Mouse (Mus musculus) kidney, postnatal 25 days (tissue): ENCODE measurements around the gene Igsf21.

Experiments used
- DNase-seq, 2 experiments: peaks; one replicate each; pipeline ENCODE4 v3.0.0; 2021; ENCODE audit warnings: mixed read lengths in 2 of 2

Igsf21 gene

GRCm38 (mm10) chr4:140246180-140247005 is at the start of gene Igsf21:
TSS of gene Igsf21 (minus strand) at chr4:140246784.
- DNase-seq, result no peak

GRCm38 (mm10) chr4:140285726-140286316 is 39.2 kb upstream of the Igsf21 start:
- DNase-seq, result no peak

GRCm38 (mm10) chr4:140283398-140283797 is 36.8 kb upstream of the Igsf21 start:
- DNase-seq, result peak; percentile 67 to 74

GRCm38 (mm10) chr4:140278269-140278668 is 31.7 kb upstream of the Igsf21 start:
- DNase-seq, result no peak

- no peak for DNase-seq
Measured at GRCm38 (mm10) chr4:140271913-140272312, 25.3 kb upstream of the Igsf21 start.

- no peak for DNase-seq
Measured at GRCm38 (mm10) chr4:140270451-140270850, 23.9 kb upstream of the Igsf21 start.

- no peak for DNase-seq
Measured at GRCm38 (mm10) chr4:140269184-140269840, 22.7 kb upstream of the Igsf21 start.

GRCm38 (mm10) chr4:140267835-140268234 is 21.3 kb upstream of the Igsf21 start:
- DNase-seq, result no peak

GRCm38 (mm10) chr4:140267086-140267485 is 20.5 kb upstream of the Igsf21 start:
- no peak for DNase-seq

GRCm38 (mm10) chr4:140258968-140259367 is 12.4 kb upstream of the Igsf21 start:
- DNase-seq, result peak; percentile 56 to 58

GRCm38 (mm10) chr4:140252369-140252768 is 5.8 kb upstream of the Igsf21 start:
- peak in 1 of 2 experiments; percentile 44 for DNase-seq

GRCm38 (mm10) chr4:140249011-140249744 is 2.6 kb upstream of the Igsf21 start:
- peak; percentile 62 to 80 for DNase-seq

GRCm38 (mm10) chr4:140248396-140248795 is 1.8 kb upstream of the Igsf21 start:
- DNase-seq, result no peak

- DNase-seq, result no peak
Measured at GRCm38 (mm10) chr4:140247006-140248003, 721 bp upstream of the Igsf21 start.

- no peak for DNase-seq
Measured at GRCm38 (mm10) chr4:140245286-140246179, 1.1 kb downstream of the Igsf21 start.

GRCm38 (mm10) chr4:140244835-140245234 is 1.7 kb downstream of the Igsf21 start:
- no peak for DNase-seq

GRCm38 (mm10) chr4:140244161-140244813 is 2.3 kb downstream of the Igsf21 start:
- DNase-seq, result no peak

- DNase-seq, result no peak
Measured at GRCm38 (mm10) chr4:140243231-140243630, 3.4 kb downstream of the Igsf21 start.

- no peak for DNase-seq
Measured at GRCm38 (mm10) chr4:140242291-140242690, 4.3 kb downstream of the Igsf21 start.

- DNase-seq, result no peak
Measured at GRCm38 (mm10) chr4:140237305-140237741, 9.3 kb downstream of the Igsf21 start.
